Mouse (Mus musculus) CH12.LX (cell line): ENCODE data around the gene Dcaf8. TPM values are rescaled to one million over a fixed set of nuclear protein-coding genes. Genes with fewer than 3 reads are reported as not detected.

Source experiments
- DNase-seq: peaks from one replicate; pipeline ENCODE4 v3.0.0-alpha.2; 2013; ENCODE audit errors: extremely low read depth
- H3K27ac ChIP-seq: 2 replicates; pipeline ENCODE4 v1.5.1; 2012; ENCODE audit warnings: low read depth, mild to moderate bottlenecking, control low read depth, moderate library complexity; ENCODE audit not compliant: insufficient read depth
- H3K27me3 ChIP-seq: replicated peaks from 2 replicates; pipeline ENCODE3; 2012; ENCODE audit warnings: inconsistent platforms
- H3K36me3 ChIP-seq, 2 experiments: replicated peaks in 1 of 2; 2 replicates each; pipeline versions ENCODE3 to v1.6.1; 2012; ENCODE audit warnings: inconsistent platforms in 1 of 2, low read length in 1 of 2, mild to moderate bottlenecking in 1 of 2, mixed read lengths in 1 of 2, moderate library complexity in 1 of 2; ENCODE audit not compliant: control insufficient read depth in 1 of 2, insufficient read depth in 1 of 2
- H3K4me1 ChIP-seq, 2 experiments: 2 replicates each; pipeline ENCODE4 v1.6.1; 2012; ENCODE audit warnings: inconsistent platforms in 1 of 2, moderate library complexity in 1 of 2; ENCODE audit not compliant: insufficient read depth in 2 of 2, control insufficient read depth in 1 of 2
- H3K4me2 ChIP-seq: 2 replicates; pipeline ENCODE4 v1.6.1; 2012; ENCODE audit warnings: low read depth, mild to moderate bottlenecking, control low read depth; ENCODE audit not compliant: poor library complexity, insufficient read depth, severe bottlenecking
- H3K4me3 ChIP-seq, 3 experiments: fragments of 150-350 bp in 1 of 3; sonication (generic) in 1 of 3; replicated peaks in 1 of 3; 2 replicates each; pipeline versions ENCODE3 to v1.5.1; 2011 to 2012; ENCODE audit warnings: low read depth in 2 of 3, low read length in 2 of 3, mild to moderate bottlenecking in 2 of 3, moderate library complexity in 2 of 3, control low read depth in 1 of 3, improper control_type of control experiment in 1 of 3, inconsistent platforms in 1 of 3, mixed read lengths in 1 of 3; ENCODE audit not compliant: poor library complexity in 1 of 3
- H3K79me2 ChIP-seq: replicated peaks from 2 replicates; pipeline ENCODE4 v1.6.1; 2012; ENCODE audit warnings: mild to moderate bottlenecking, moderate library complexity; ENCODE audit not compliant: control insufficient read depth, poor library complexity, insufficient read depth, severe bottlenecking; ENCODE audit errors: extremely low read depth
- H3K9ac ChIP-seq: 2 replicates; pipeline ENCODE4 v1.6.1; 2012; ENCODE audit warnings: low read depth, mild to moderate bottlenecking, control low read depth, moderate library complexity; ENCODE audit not compliant: insufficient read depth
- H3K9me3 ChIP-seq: replicated peaks from 2 replicates; pipeline ENCODE3; 2012; ENCODE audit warnings: low read length, inconsistent platforms, mixed read lengths
- CHD2 ChIP-seq: IDR thresholded peaks from 2 replicates; pipeline ENCODE4 v1.6.1; 2011; ENCODE audit warnings: low read length, improper control_type of control experiment
- CTCF ChIP-seq, 2 experiments: IDR thresholded peaks in 1 of 2; conservative IDR thresholded peaks in 1 of 2; 2 replicates each; pipeline ENCODE4 v1.5.1; 2011 to 2012; ENCODE audit warnings: low read depth in 2 of 2, low read length in 2 of 2, improper control_type of control experiment in 1 of 2, inconsistent platforms in 1 of 2, mild to moderate bottlenecking in 1 of 2, moderate library complexity in 1 of 2
- E2F4 ChIP-seq: IDR thresholded peaks from 2 replicates; pipeline ENCODE4 v1.6.1; 2011; ENCODE audit warnings: low read depth, low read length, improper control_type of control experiment; ENCODE audit not compliant: insufficient replicate concordance
- ETS1 ChIP-seq: conservative IDR thresholded peaks from 2 replicates; pipeline ENCODE4 v1.6.1; 2012; ENCODE audit warnings: low read depth, mild to moderate bottlenecking, inconsistent platforms, low read length, improper control_type of control experiment, moderate library complexity
- GABPA ChIP-seq: IDR thresholded peaks from 2 replicates; pipeline ENCODE4 v1.6.1; 2012; ENCODE audit warnings: low read depth, low read length, improper control_type of control experiment, inconsistent platforms; ENCODE audit not compliant: insufficient replicate concordance
- HCFC1 ChIP-seq: IDR thresholded peaks from 2 replicates; pipeline ENCODE4 v1.6.1; 2012; ENCODE audit warnings: low read depth, mild to moderate bottlenecking, inconsistent platforms, low read length, improper control_type of control experiment
- IRF4 ChIP-seq: IDR thresholded peaks from 2 replicates; pipeline ENCODE4 v1.6.1; 2014; ENCODE audit warnings: low read depth, mild to moderate bottlenecking, inconsistent platforms, low read length, improper control_type of control experiment
- JUND ChIP-seq: conservative IDR thresholded peaks from 2 replicates; pipeline ENCODE4 v1.6.1; 2011; ENCODE audit warnings: low read depth, low read length, improper control_type of control experiment
- KAT2A ChIP-seq: IDR thresholded peaks from 2 replicates; pipeline ENCODE4 v1.6.1; 2012; ENCODE audit warnings: low read length, improper control_type of control experiment, inconsistent platforms; ENCODE audit not compliant: insufficient replicate concordance
- MAFK ChIP-seq: IDR thresholded peaks from 2 replicates; pipeline ENCODE4 v1.6.1; 2011; ENCODE audit warnings: low read length, improper control_type of control experiment; ENCODE audit not compliant: insufficient replicate concordance
- MAZ ChIP-seq: IDR thresholded peaks from 2 replicates; pipeline ENCODE4 v1.6.1; 2012; ENCODE audit warnings: low read depth, mild to moderate bottlenecking, inconsistent platforms, low read length, improper control_type of control experiment, moderate library complexity
- MEF2A ChIP-seq: IDR thresholded peaks from 2 replicates; pipeline ENCODE4 v1.6.1; 2014; ENCODE audit warnings: low read depth, mild to moderate bottlenecking, inconsistent platforms, low read length, improper control_type of control experiment, borderline replicate concordance
- MYC ChIP-seq: IDR thresholded peaks from 2 replicates; pipeline ENCODE4 v1.6.1; 2011; ENCODE audit warnings: low read depth, mild to moderate bottlenecking, improper control_type of control experiment, low read length
- POLR2AphosphoS2 ChIP-seq: IDR thresholded peaks from 2 replicates; pipeline ENCODE4 v1.6.1; 2011; ENCODE audit warnings: low read depth, low read length, improper control_type of control experiment
- RAD21 ChIP-seq: IDR thresholded peaks from 2 replicates; pipeline ENCODE4 v1.6.1; 2011; ENCODE audit warnings: low read depth, mild to moderate bottlenecking, low read length, improper control_type of control experiment, moderate library complexity
- SIN3A ChIP-seq: IDR thresholded peaks from 2 replicates; pipeline ENCODE4 v1.6.1; 2012; ENCODE audit warnings: low read length, improper control_type of control experiment, inconsistent platforms
- SMC3 ChIP-seq: IDR thresholded peaks from 2 replicates; pipeline ENCODE4 v1.6.1; 2011; ENCODE audit warnings: low read depth, low read length, improper control_type of control experiment
- UBTF ChIP-seq: IDR thresholded peaks from 2 replicates; pipeline ENCODE4 v1.6.1; 2012; ENCODE audit warnings: low read depth, mild to moderate bottlenecking, inconsistent platforms, low read length, improper control_type of control experiment, moderate library complexity
- USF1 ChIP-seq: IDR thresholded peaks from 2 replicates; pipeline ENCODE4 v1.6.1; 2014; ENCODE audit warnings: low read depth, mild to moderate bottlenecking, inconsistent platforms, low read length, improper control_type of control experiment
- USF2 ChIP-seq: conservative IDR thresholded peaks from 2 replicates; pipeline ENCODE4 v1.6.1; 2011; ENCODE audit warnings: low read depth, low read length, improper control_type of control experiment
- ZC3H11A ChIP-seq: IDR thresholded peaks from 2 replicates; pipeline ENCODE4 v1.6.1; 2012; ENCODE audit warnings: low read depth, mild to moderate bottlenecking, inconsistent platforms, low read length, improper control_type of control experiment
- ZNF384 ChIP-seq: IDR thresholded peaks from 2 replicates; pipeline ENCODE4 v1.6.1; 2012; ENCODE audit warnings: low read depth, low read length, improper control_type of control experiment, inconsistent platforms
- dilution Hi-C: fragments of 300-500 bp; cut with MboI; formaldehyde crosslinking; loops from 2 replicates; pipeline ENCODE4 v1.14.3; 2020; ENCODE audit warnings: low sequenced_read_pairs; ENCODE audit not compliant: extremely low pct_unique_long_range_greater_than_20kb, extremely low pct_ligation_motif_present
- in situ Hi-C: fragments of 300-500 bp; cut with MboI; formaldehyde crosslinking; loops from 3 replicates; pipeline ENCODE4 v1.14.3; 2019; ENCODE audit warnings: low sequenced_read_pairs, low pct_ligation_motif_present, low pct_unique_long_range_greater_than_20kb, mixed read lengths
- polyA plus RNA-seq: library from polyadenylated mRNA; unstranded; fragments of >175 nt; gene quantifications from 2 replicates; pipeline ENCODE4 v1.2.1, GENCODE M21; 2012; ENCODE audit warnings: low read depth; ENCODE audit not compliant: insufficient read length
- total RNA-seq, 2 experiments: library from RNA; depleted of rRNA; stranded (reverse); fragments of 300-350 nt in 1 of 2; fragments of >200 nt in 1 of 2; gene quantifications; 2 replicates each; pipeline ENCODE4 v1.2.3; 2012 to 2014

Gene Dcaf8
- total and polyA plus RNA-seq, 3 experiments, result 46.2 to 77.2 (median 58.5) TPM

DNA sequence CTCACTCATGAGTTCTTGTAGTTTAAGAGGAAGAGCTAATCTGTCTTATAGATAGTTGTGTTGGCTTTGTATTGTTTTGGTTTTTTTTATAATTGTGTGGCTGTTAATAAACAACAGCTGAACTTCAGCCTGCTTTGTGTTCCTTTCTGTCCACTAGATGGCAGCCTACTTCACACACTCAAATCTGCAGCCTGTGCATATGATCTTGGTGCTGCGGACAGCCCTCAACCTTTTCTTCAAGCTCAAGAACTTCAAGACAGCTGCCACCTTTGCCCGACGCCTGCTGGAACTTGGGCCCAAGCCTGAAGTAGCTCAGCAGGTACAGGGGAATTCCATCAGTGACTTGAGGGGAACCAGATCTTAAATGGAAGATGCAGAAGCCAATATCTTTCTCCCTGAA, 28.2 kb upstream of the Dcaf8 start:
- H3K9me3 ChIP-seq, result no peaks in the 10 kb centered on the region
- H3K79me2 ChIP-seq, result no peaks in the 10 kb centered on the region
- in situ Hi-C loops (no loop called here), dilution Hi-C loops (no loop called here)
- no peaks in the 10 kb centered on the region for H3K4me1 ChIP-seq
- peaks cover 69 to 93% of the 10 kb centered on the region in 2 experiments for H3K36me3 ChIP-seq
- TF ChIP-seq UBTF (no peak), KAT2A (no peak), IRF4 (no peak), ZC3H11A (no peak), ZNF384 (no peak), GABPA (no peak), SMC3 (peak; percentile 76), MAFK (no peak), MYC (no peak), CHD2 (no peak), SIN3A (no peak), MEF2A (no peak), ETS1 (no peak), E2F4 (no peak), CTCF (conservative IDR thresholded peaks at IDR 0.05 in 1 of 2, IDR thresholded peaks at IDR 0.05 in 1 of 2; ENCODE audit: low read depth in 2 of 2, low read length in 2 of 2) (peak; percentile 33 to 83; a peak in 3 of 4 replicates), RAD21 (peak; percentile 59), POLR2AphosphoS2 (no peak), USF1 (no peak), USF2 (no peak; the same call in 1 of the 2 replicates), JUND (no peak), HCFC1 (no peak)
- H3K27ac ChIP-seq, result no peak overlapping the region
- no peak overlapping the region for H3K4me3 ChIP-seq
- H3K9ac ChIP-seq, result no peak overlapping the region
- DNase-seq, result peak; percentile 53
- H3K4me2 ChIP-seq, result no peak overlapping the region
- no peaks in the 10 kb centered on the region for H3K27me3 ChIP-seq

GRCm38 (mm10) chr1:172122671-172123070, 25.2 kb upstream of the Dcaf8 start:
- Histone ChIP-seq H3K4me2 (no peak overlapping the region), H3K4me3 (no peak overlapping the region), H3K9ac (no peak overlapping the region), H3K79me2 (peaks cover 7% of the 10 kb centered on the region), H3K36me3 (peaks cover 45 to 65% of the 10 kb centered on the region in 2 experiments), H3K9me3 (no peaks in the 10 kb centered on the region), H3K27ac (no peak overlapping the region), H3K4me1 (peaks cover 3 to 10% of the 10 kb centered on the region in 2 experiments), H3K27me3 (no peaks in the 10 kb centered on the region)
- dilution Hi-C loops, result no loop called here
- DNase-seq, result no peak
- TF ChIP-seq MAZ, result no peak
- TF ChIP-seq POLR2AphosphoS2, result no peak
- in situ Hi-C loops, result no loop called here
